Mouse (Mus musculus) neural tube, embryonic 14.5 days (tissue): ENCODE measurements around the gene Slc5a5. TPM values are rescaled to one million over a fixed set of nuclear protein-coding genes. Genes with fewer than 3 reads are reported as not detected.
A peak's percentile ranks its signal among the peaks of the same experiment; 100 is the strongest.

Experiments
- ATAC-seq: fragments of 200-750 bp; cut with Nextera tagmentation; 2 replicates; pipeline ENCODE4 v1.8.0; 2017; ENCODE audit warnings: low read depth, mild to moderate bottlenecking, moderate TSS enrichment, moderate library complexity
- H3K27ac ChIP-seq: fragments of 300-500 bp; sonication (generic); 2 replicates; pipeline ENCODE4 v1.5.1; 2014; ENCODE audit warnings: low read depth, mild to moderate bottlenecking, control low read depth, low read length, moderate library complexity, mixed read lengths
- H3K27me3 ChIP-seq: fragments of 300-500 bp; sonication (generic); 2 replicates; pipeline ENCODE4 v1.6.1; 2014; ENCODE audit warnings: low read length; ENCODE audit not compliant: control insufficient read depth, insufficient read depth
- H3K36me3 ChIP-seq: fragments of 300-500 bp; sonication (generic); 2 replicates; pipeline ENCODE4 v1.6.1; 2014; ENCODE audit warnings: low read length, mixed read lengths; ENCODE audit not compliant: control insufficient read depth, insufficient read depth
- H3K4me1 ChIP-seq: fragments of 300-500 bp; sonication (generic); 2 replicates; pipeline ENCODE4 v1.6.1; 2014; ENCODE audit warnings: low read length; ENCODE audit not compliant: control insufficient read depth, insufficient read depth
- H3K4me2 ChIP-seq: fragments of 300-500 bp; sonication (generic); 2 replicates; pipeline ENCODE4 v1.6.1; 2014; ENCODE audit warnings: mild to moderate bottlenecking, low read depth, low read length, control low read depth
- H3K4me3 ChIP-seq: fragments of 300-500 bp; sonication (generic); 2 replicates; pipeline ENCODE4 v1.5.1; 2014; ENCODE audit warnings: low read depth, low read length, control low read depth, mixed read lengths
- H3K9ac ChIP-seq: fragments of 300-500 bp; sonication (generic); replicated peaks from 2 replicates; pipeline ENCODE4 v1.6.1; 2014; ENCODE audit warnings: low read depth, mild to moderate bottlenecking, control low read depth, low read length, mixed read lengths
- H3K9me3 ChIP-seq: fragments of 300-500 bp; sonication (generic); 2 replicates; pipeline ENCODE4 v1.6.1; 2016; ENCODE audit warnings: low read length; ENCODE audit not compliant: control insufficient read depth
- WGBS: fragments of 180-500 bp; shearing (Covaris S2); extraction: QIAGEN DNeasy Blood & Tissue Kit; methylation state at CpG from one replicate; pipeline ENCODE4 v1.1.7; 2014; 5-methylcytosine and 5-hydroxymethylcytosine counted together
- polyA plus RNA-seq: library from polyadenylated mRNA; unstranded; fragments of >200 nt; fragmentation: Nextera tagmentation; extraction: Ambion mirVana; gene quantifications from 2 replicates; pipeline ENCODE4 v1.2.1, GENCODE M21; 2014

The Slc5a5 gene
- polyA plus RNA-seq, 1 experiment from 2014 or later: 2.6 TPM

DNA sequence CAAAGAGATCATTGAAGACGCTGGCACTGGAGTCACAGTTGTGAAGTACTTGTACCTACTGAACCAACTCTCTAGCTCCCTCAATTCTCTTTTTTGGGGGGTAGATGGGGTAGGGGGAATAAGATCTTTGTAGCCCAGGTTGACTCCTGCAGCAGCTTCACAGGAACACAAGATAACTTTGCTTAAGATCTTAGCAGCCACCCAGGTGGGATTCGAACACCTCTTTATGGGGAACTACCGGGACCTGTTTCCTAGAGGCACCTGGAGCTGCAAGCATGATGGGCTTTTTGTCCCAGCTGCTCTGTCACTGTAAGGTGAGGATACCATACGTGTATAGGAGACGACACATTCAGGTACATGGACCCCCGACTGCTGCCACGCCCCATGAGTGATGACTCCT is 26.0 kb downstream of the Slc5a5 start:
- H3K9me3 ChIP-seq: no peaks in the 10 kb centered on the region
- no peaks in the 10 kb centered on the region; the same call in 1 of the 2 replicates for H3K27me3 ChIP-seq
- peak overlapping the region; percentile 90 for H3K27ac ChIP-seq
- 90% methylated on average over 7 of the region's 7 CpGs for WGBS
- H3K4me2 ChIP-seq: peak overlapping the region; percentile 96; the same call in 1 of the 2 replicates
- peaks cover 44% of the 10 kb centered on the region for H3K4me1 ChIP-seq
- H3K9ac ChIP-seq: no peak overlapping the region
- H3K4me3 ChIP-seq: no peak overlapping the region
- no peak for ATAC-seq
- H3K36me3 ChIP-seq: no peaks in the 10 kb centered on the region

DNA sequence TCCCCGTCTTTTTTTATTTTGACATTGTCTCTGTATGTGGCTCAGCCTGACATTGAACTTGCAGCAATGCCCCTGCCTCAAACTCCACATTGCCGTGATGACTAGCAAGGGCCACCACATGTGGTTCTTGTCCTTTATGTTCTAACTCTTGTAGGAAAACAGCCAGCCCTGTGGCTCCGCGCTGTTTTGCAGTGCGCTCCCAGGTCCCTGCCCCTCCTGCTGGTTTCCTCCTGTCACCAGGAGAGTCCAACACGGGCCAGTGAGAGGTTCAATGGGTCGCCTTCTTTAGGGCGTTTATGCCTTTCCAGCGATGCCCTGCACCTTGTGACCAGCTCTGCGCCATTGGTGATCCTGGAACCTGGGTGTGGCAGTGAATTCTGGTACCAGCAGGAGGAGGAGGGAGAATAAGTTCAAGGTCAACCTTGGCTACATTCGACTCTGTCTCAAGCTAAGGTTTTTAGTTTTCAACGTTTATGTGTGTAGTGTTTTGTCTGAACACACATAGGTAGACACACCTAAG is 26.5 kb downstream of the Slc5a5 start:
- Histone ChIP-seq H3K9ac (peak overlapping the region; percentile 48), H3K4me2 (peak overlapping the region; percentile 96), H3K27ac (peak overlapping the region; percentile 90), H3K36me3 (no peaks in the 10 kb centered on the region), H3K4me3 (peak overlapping the region; percentile 51), H3K9me3 (no peaks in the 10 kb centered on the region), H3K4me1 (peaks cover 44% of the 10 kb centered on the region), H3K27me3 (no peaks in the 10 kb centered on the region; the same call in 1 of the 2 replicates)
- ATAC-seq: peak; percentile 9
- WGBS: 7% methylated on average over 12 of the region's 12 CpGs

DNA sequence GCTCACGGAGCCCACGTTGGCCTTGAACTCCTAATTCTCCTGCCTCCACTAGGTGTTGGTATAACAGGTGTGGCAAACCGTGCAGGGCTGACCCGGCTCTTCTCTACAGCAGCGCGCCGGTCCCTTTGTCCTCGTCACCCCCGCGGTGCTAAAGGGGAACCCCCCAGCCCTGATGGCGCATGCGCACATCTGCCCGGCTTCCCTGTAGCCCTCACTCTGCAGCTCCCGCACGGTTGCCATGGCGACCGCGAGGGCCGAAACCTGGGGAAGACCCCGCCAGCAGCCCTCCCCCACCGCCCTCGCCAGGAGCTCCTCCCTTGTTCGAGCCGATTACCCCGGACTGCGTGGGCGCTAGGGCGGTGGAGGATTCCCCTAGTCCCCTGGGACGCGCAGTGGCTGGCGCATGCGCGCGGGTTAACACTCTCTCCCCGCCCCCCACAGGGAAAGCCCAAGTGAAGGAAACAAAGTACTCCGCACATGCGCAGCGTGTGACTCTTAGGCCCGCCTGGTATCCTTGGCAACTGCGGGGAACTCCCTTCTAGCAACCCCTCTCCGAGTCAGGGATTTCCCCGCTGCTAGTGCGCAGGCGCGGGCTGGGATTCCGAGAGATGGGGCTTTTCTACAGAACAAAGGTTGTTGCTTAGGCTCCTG is 27.1 kb downstream of the Slc5a5 start:
- Histone ChIP-seq H3K9me3 (no peaks in the 10 kb centered on the region), H3K36me3 (no peaks in the 10 kb centered on the region), H3K27ac (peak overlapping the region; percentile 95), H3K9ac (peak overlapping the region; percentile 63), H3K4me3 (peak overlapping the region; percentile 51), H3K4me2 (peak overlapping the region; percentile 96), H3K27me3 (no peaks in the 10 kb centered on the region; the same call in 1 of the 2 replicates), H3K4me1 (peaks cover 44% of the 10 kb centered on the region)
- peak; percentile 87 for ATAC-seq
- WGBS: 0% methylated on average over 45 of the region's 46 CpGs

DNA sequence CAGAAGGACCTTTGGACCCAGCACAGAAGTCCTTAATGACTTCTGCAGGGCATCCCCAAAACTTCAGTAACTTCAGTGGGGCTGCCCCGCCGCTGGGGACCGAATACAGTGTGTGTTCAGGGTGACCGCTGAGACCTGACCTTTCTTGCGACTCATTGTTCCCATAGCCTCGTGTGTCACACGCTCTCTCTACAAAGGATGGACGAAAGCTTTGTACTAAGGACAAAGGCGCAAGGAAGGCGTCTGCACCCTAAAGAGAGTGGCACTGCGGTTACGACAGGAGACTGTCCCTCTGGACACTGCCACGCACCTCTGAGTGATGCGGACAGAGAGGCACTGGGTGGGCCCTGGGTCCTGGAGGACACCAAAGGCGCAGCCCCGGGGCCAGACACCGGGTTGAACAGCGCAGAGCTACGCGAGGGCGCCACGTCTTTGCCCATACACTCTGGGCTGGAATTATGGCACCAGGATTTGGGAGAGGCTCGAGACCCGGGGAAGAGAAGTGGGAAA is 27.8 kb downstream of the Slc5a5 start:
- H3K9ac ChIP-seq: peak overlapping the region; percentile 63
- H3K4me3 ChIP-seq: peak overlapping the region; percentile 51
- WGBS: 1% methylated on average over 24 of the region's 24 CpGs
- H3K27ac ChIP-seq: peak overlapping the region; percentile 95
- H3K36me3 ChIP-seq: no peaks in the 10 kb centered on the region
- H3K4me1 ChIP-seq: peaks cover 44% of the 10 kb centered on the region
- peak; percentile 16 for ATAC-seq
- H3K27me3 ChIP-seq: no peaks in the 10 kb centered on the region; the same call in 1 of the 2 replicates
- H3K9me3 ChIP-seq: no peaks in the 10 kb centered on the region
- peak overlapping the region; percentile 96 for H3K4me2 ChIP-seq

DNA sequence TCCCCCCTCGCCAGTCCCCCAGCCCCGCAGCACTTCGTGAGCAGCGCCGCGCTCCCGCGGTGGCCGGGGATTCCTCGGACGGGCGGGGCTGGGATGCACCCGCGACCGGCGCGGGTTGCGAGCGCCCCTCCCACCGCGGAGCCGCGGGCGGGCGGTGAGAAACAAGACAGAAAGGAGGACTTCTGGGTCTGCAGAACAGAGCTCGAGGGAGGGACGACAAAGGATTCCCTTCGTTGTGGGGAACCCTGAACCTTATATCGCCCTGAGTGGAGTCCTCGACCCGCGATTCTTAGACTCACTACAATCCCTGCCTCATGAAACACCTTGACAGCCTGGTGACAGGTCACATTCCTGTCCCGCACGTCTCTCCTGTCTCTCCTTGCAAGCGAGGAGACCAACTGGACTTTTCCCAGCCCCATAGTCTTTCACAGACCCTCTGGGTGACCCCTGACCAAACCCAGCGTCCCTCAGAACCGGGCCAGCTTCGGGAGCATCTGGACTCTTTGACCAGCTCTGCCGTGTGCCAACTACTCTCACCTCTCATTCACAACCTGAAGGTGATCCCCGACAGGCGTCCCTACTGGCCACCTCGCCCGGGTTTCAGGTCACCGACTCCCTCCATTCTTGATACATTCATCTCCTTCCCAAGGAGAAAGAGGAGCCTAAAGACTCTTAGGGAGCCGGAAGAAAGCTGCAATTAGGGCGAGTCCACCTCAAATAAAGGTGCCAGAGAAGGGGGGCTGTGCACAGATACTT is 28.4 kb downstream of the Slc5a5 start:
- Histone ChIP-seq H3K9me3 (no peaks in the 10 kb centered on the region), H3K4me2 (peak overlapping the region; percentile 96), H3K27me3 (no peaks in the 10 kb centered on the region; the same call in 1 of the 2 replicates), H3K36me3 (no peaks in the 10 kb centered on the region), H3K9ac (peak overlapping the region; percentile 63), H3K4me3 (peak overlapping the region; percentile 51), H3K27ac (peak overlapping the region; percentile 95), H3K4me1 (peaks cover 43% of the 10 kb centered on the region)
- 1% methylated on average over 46 of the region's 46 CpGs for WGBS
- ATAC-seq: no peak

DNA sequence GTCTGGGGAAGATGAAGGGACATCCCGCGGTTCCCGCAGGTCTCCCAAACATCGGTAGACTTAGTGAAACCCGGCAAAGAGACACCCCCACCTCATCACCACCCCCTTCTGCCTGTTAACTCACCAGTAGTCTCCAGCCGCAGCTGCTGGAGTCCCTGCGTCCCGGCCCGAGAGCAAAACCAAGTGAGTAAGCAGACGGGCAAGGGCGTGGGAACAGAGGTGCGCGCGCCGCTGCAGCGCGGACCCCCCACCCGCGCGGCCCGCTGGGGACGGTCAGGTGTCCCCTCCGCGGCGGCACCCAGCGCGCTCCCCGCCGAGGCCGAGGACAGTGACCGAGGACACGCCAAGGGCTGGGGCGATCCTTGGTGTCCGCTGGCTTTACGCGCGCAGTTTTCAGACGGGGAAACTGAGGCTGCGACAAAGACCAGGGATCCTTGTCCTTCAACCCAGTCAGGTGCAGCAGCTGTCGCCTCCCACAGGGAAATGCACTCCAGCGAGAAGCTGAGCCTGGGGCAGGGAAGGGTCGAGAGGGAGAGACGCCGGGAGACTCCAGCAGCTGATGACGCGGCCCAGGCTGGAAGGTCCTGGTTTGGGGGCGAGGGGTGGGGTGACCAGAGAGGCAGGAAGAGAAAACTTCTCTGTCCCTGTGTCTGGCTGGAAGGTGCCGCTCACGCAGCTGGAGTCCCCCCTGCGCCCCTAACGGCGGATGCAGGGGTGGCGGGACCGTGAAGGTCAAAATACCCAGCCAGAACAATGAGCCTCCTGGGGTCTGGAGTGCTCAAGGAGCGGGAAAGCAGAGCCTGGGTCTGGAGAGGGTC is 29.5 kb downstream of the Slc5a5 start, which contains the start of gene Kcnn1:
Kcnn1 (minus strand) TSS at position 435 of the 818 bp plus-strand sequence.
- under 1% methylated on average over 55 of the region's 55 CpGs for WGBS
- peaks cover 44% of the 10 kb centered on the region for H3K4me1 ChIP-seq

DNA sequence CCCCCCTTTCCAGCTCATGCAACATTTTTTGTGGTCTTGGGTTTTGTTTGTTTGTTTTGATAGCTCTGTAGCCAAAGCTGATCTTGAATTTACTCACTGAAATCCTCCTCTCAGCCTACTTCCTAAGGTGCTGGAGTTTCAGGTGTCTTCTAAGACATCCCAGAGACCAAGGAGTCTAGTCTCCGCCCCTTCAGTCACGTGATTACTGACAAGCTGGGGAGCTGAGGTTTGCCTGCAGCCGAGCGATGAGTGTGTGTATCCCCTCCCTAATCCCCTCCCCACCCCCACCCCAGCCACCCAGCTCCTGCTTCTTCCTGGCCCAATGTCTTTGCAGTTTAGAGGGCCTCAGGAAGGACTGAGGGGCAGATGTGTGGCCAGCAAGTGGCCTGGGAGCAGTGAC is 35.0 kb downstream of the Slc5a5 start:
- H3K4me3 ChIP-seq: no peak overlapping the region
- H3K27ac ChIP-seq: no peak overlapping the region
- H3K27me3 ChIP-seq: no peaks in the 10 kb centered on the region
- WGBS: 7% methylated on average over 4 of the region's 4 CpGs
- peaks cover 25% of the 10 kb centered on the region for H3K4me1 ChIP-seq
- H3K4me2 ChIP-seq: peak overlapping the region; percentile 80; the same call in 1 of the 2 replicates
- H3K36me3 ChIP-seq: no peaks in the 10 kb centered on the region; the same call in 1 of the 2 replicates
- no peak overlapping the region for H3K9ac ChIP-seq
- no peak for ATAC-seq
- H3K9me3 ChIP-seq: no peaks in the 10 kb centered on the region

More for the DNA sequence above, 29.5 kb downstream of the Slc5a5 start, which contains the start of gene Kcnn1:
- Histone ChIP-seq H3K36me3 (no peaks in the 10 kb centered on the region), H3K27me3 (no peaks in the 10 kb centered on the region; the same call in 1 of the 2 replicates), H3K27ac (peak within 1 kb of the TSS; percentile 95), H3K4me3 (peak within 1 kb of the TSS; percentile 51), H3K9me3 (no peaks in the 10 kb centered on the region), H3K9ac (peak within 1 kb of the TSS; percentile 63), H3K4me2 (peak within 1 kb of the TSS; percentile 96)
- no peak for ATAC-seq

DNA sequence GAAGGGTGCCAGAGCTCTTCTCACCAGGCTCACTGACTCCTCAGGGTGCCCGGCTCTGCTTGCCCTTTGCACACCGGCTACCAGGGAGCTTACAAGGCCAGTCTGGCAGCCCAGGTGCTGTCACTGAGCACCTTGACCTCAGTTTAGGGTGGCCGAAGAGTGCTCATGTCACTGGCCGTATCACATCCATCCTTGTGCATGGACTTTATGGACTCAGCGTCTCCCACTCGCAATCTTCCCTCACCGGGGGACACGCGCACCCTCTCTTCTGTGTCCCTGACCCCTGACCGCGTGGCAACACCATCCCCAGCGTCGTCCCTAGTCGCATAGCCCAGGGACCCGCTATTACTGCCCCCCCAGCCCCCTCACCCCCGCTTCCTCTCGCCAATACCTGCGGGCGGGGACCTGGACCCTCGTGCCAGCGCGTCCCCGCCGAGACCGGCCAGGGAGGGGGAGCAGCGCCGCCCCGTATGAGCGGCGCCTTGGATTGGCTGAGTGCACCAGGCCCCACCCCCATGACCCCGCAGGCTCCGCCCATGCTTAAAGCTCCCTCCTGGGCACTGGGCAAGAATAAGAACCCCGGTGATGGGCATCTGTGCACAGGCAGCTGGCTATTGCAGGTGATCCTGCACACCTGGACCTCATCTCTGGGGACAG is 35.9 kb downstream of the Slc5a5 start:
- ATAC-seq: peak; percentile 80
- Histone ChIP-seq H3K27me3 (no peaks in the 10 kb centered on the region), H3K36me3 (no peaks in the 10 kb centered on the region; the same call in 1 of the 2 replicates), H3K27ac (no peak overlapping the region), H3K4me3 (peak overlapping the region; percentile 48), H3K4me1 (peaks cover 21% of the 10 kb centered on the region), H3K9me3 (no peaks in the 10 kb centered on the region), H3K4me2 (peak overlapping the region; percentile 80), H3K9ac (peak overlapping the region; percentile 50)
- WGBS: 8% methylated on average over 33 of the region's 33 CpGs
